Mouse (Mus musculus) gastrocnemius, postnatal 4 days (tissue): ENCODE measurements around the gene Col28a1. TPM values are rescaled to one million over a fixed set of nuclear protein-coding genes. Genes with fewer than 3 reads are reported as not detected.
A peak's percentile ranks its signal among the peaks of the same experiment; 100 is the strongest.

Source experiments
- DNase-seq, 2 experiments: peaks; one replicate each; pipeline ENCODE4 v3.0.0; 2021 to 2022; ENCODE audit warnings: low spot score in 2 of 2, mixed read lengths in 2 of 2
- total RNA-seq, 2 experiments: library from RNA; stranded (reverse); gene quantifications; 2 replicates each; pipeline ENCODE4 v1.2.3; 2021

Col28a1 gene
- total RNA-seq, 2 experiments from 2014 or later, result 3.6 TPM

GRCm38 (mm10) chr6:8126545-8126944 is 65.9 kb downstream of the Col28a1 start:
- no peak for DNase-seq

GRCm38 (mm10) chr6:8119116-8119515 is 73.3 kb downstream of the Col28a1 start:
- DNase-seq, result no peak

GRCm38 (mm10) chr6:8118577-8118976 is 73.8 kb downstream of the Col28a1 start:
- DNase-seq, result no peak

- no peak for DNase-seq
Observed at GRCm38 (mm10) chr6:8105870-8106706, 86.3 kb downstream of the Col28a1 start.

GRCm38 (mm10) chr6:8101224-8101623 is 91.2 kb downstream of the Col28a1 start:
- no peak for DNase-seq

GRCm38 (mm10) chr6:8095856-8096255 is 96.6 kb downstream of the Col28a1 start:
- no peak for DNase-seq

GRCm38 (mm10) chr6:8094160-8094953 is 98.1 kb downstream of the Col28a1 start:
- no peak for DNase-seq

GRCm38 (mm10) chr6:8093556-8093955 is 98.9 kb downstream of the Col28a1 start:
- no peak for DNase-seq

GRCm38 (mm10) chr6:8086847-8087246 is 105.6 kb downstream of the Col28a1 start:
- DNase-seq, result no peak

GRCm38 (mm10) chr6:8084806-8085205 is 107.6 kb downstream of the Col28a1 start:
- DNase-seq, result no peak

- DNase-seq, result no peak
Observed at GRCm38 (mm10) chr6:8083196-8083595, 109.2 kb downstream of the Col28a1 start.

GRCm38 (mm10) chr6:8077572-8078146 is 114.8 kb downstream of the Col28a1 start:
- DNase-seq, result no peak

GRCm38 (mm10) chr6:8074914-8075313 is 117.5 kb downstream of the Col28a1 start:
- no peak for DNase-seq

GRCm38 (mm10) chr6:8068979-8069378 is 123.4 kb downstream of the Col28a1 start:
- DNase-seq, result no peak

GRCm38 (mm10) chr6:8068394-8068793 is 124.0 kb downstream of the Col28a1 start:
- DNase-seq, result no peak

- DNase-seq, result no peak
Observed at GRCm38 (mm10) chr6:8067124-8067523, 125.3 kb downstream of the Col28a1 start.

- peak in 1 of 2 experiments; percentile 28 for DNase-seq
Observed at GRCm38 (mm10) chr6:8066208-8066607, 126.2 kb downstream of the Col28a1 start.

GRCm38 (mm10) chr6:8059199-8059598 is 133.2 kb downstream of the Col28a1 start:
- DNase-seq, result no peak

GRCm38 (mm10) chr6:8048216-8048615 is 144.2 kb downstream of the Col28a1 start:
- no peak for DNase-seq

GRCm38 (mm10) chr6:8046446-8046845 is 146.0 kb downstream of the Col28a1 start:
- no peak for DNase-seq

- no peak for DNase-seq
Observed at GRCm38 (mm10) chr6:8045825-8046224, 146.6 kb downstream of the Col28a1 start.

GRCm38 (mm10) chr6:8028711-8029110 is 163.7 kb downstream of the Col28a1 start:
- DNase-seq, result no peak
